27 mouse cellular contexts compared by ENCODE assay signal in genomic region chr5:135256166-135256565, GRCm38 (mm10).
"Had no signal": no experiment of that assay in that cellular context is flagged by ENCODE, and none has a peak within 500 bp of the region (broad histone marks: within the 10 kb centered on the region; RNA-seq: fewer than 3 reads in every experiment).

No protein-coding gene starts in this region.

- H3K4me3 ChIP-seq: embryonic facial prominence, embryonic 10.5 days; embryonic facial prominence, embryonic 12.5 days; embryonic facial prominence, embryonic 13.5 days; embryonic facial prominence, embryonic 15.5 days; erythroblast, embryonic 14.5 days; forebrain, embryonic 10.5 days; forebrain, embryonic 12.5 days; forebrain, embryonic 13.5 days; forebrain, embryonic 15.5 days; gastrocnemius, adult 2 months; heart, adult 2 months; heart, embryonic 10.5 days had no signal

- H3K9me3 ChIP-seq: embryonic facial prominence, embryonic 13.5 days; embryonic facial prominence, embryonic 15.5 days; forebrain, embryonic 13.5 days; forebrain, embryonic 15.5 days had no signal

- H3K9ac ChIP-seq: embryonic facial prominence, embryonic 12.5 days; embryonic facial prominence, embryonic 13.5 days; embryonic facial prominence, embryonic 15.5 days; forebrain, embryonic 12.5 days; forebrain, embryonic 13.5 days; forebrain, embryonic 15.5 days; forebrain, postnatal 0 days had no signal

- H3K27me3 ChIP-seq: embryonic facial prominence, embryonic 12.5 days; embryonic facial prominence, embryonic 15.5 days; forebrain, embryonic 12.5 days; forebrain, embryonic 13.5 days; forebrain, embryonic 15.5 days had no signal

- H3K27ac ChIP-seq: embryonic facial prominence, embryonic 10.5 days; embryonic facial prominence, embryonic 12.5 days; embryonic facial prominence, embryonic 13.5 days; embryonic facial prominence, embryonic 15.5 days; forebrain, embryonic 12.5 days; forebrain, embryonic 13.5 days; forebrain, embryonic 15.5 days; gastrocnemius, adult 2 months; heart, adult 2 months; heart, embryonic 10.5 days had no signal

- H3K36me3 ChIP-seq: embryonic facial prominence, embryonic 10.5 days; embryonic facial prominence, embryonic 12.5 days; embryonic facial prominence, embryonic 13.5 days; embryonic facial prominence, embryonic 15.5 days; forebrain, embryonic 15.5 days; heart, embryonic 10.5 days had no signal

- ATAC-seq: forebrain, embryonic 13.5 days; forebrain, embryonic 14.5 days; forebrain, embryonic 15.5 days; forebrain, embryonic 16.5 days; forebrain, postnatal 0 days had no signal

- H3K4me2 ChIP-seq: embryonic facial prominence, embryonic 12.5 days; embryonic facial prominence, embryonic 13.5 days; embryonic facial prominence, embryonic 15.5 days; forebrain, embryonic 12.5 days; forebrain, embryonic 13.5 days; forebrain, embryonic 15.5 days had no signal

- DNase-seq: cerebellum, adult 9-10 months; cerebellum, adult 9-11 months; cerebellum, postnatal 10 days; cerebellum, postnatal 14 days; cerebellum, postnatal 25 days; cerebellum, postnatal 36 days; embryo, embryonic 11 days; forebrain, postnatal 0 days; gastrocnemius, adult 2 months; gastrocnemius, postnatal 10 days; gastrocnemius, postnatal 14 days; gastrocnemius, postnatal 25 days; heart, adult 11 months; heart, adult 18-20 months; heart, adult 2 months had no signal
